Mouse (Mus musculus) heart, adult 2 months (tissue): ENCODE data around the gene Tinag. TPM values are rescaled to one million over a fixed set of nuclear protein-coding genes. Genes with fewer than 3 reads are reported as not detected.
A peak's percentile ranks its signal among the peaks of the same experiment; 100 is the strongest.

Experiments used
- DNase-seq, 2 experiments: peaks; one replicate each; pipeline ENCODE4 v3.0.0; 2021
- H3K27ac ChIP-seq: fragments of 200-600 bp; 2 replicates; pipeline ENCODE4 v1.8.1; 2022
- H3K27me3 ChIP-seq: fragments of 200-500 bp; 2 replicates; pipeline ENCODE4 v1.6.1; 2012; ENCODE audit warnings: mild to moderate bottlenecking, low read length, inconsistent platforms, mixed read lengths; ENCODE audit not compliant: control insufficient read depth, insufficient read depth
- H3K36me3 ChIP-seq: fragments of 200-500 bp; 2 replicates; pipeline ENCODE4 v1.6.1; 2012; ENCODE audit warnings: low read length, inconsistent platforms; ENCODE audit not compliant: control insufficient read depth, insufficient read depth
- H3K4me1 ChIP-seq: fragments of 200-500 bp; 2 replicates; pipeline ENCODE4 v1.6.1; 2011; ENCODE audit warnings: low read length; ENCODE audit not compliant: control insufficient read depth, insufficient read depth
- H3K4me3 ChIP-seq: fragments of 200-600 bp; 2 replicates; pipeline ENCODE4 v1.8.1; 2022
- H3K79me2 ChIP-seq: fragments of 200-500 bp; replicated peaks from 2 replicates; pipeline ENCODE4 v1.6.1; 2012; ENCODE audit warnings: mild to moderate bottlenecking, inconsistent platforms, low read length, moderate library complexity, mixed read lengths; ENCODE audit not compliant: control insufficient read depth, insufficient read depth
- H3K9ac ChIP-seq: fragments of 200-500 bp; 2 replicates; pipeline ENCODE4 v1.6.1; 2012; ENCODE audit warnings: low read depth, mild to moderate bottlenecking, control low read depth, inconsistent platforms, low read length, mixed read lengths
- CTCF ChIP-seq: fragments of 200-600 bp; IDR thresholded peaks from 2 replicates; pipeline ENCODE4 v1.8.1; 2022; ENCODE audit warnings: antibody characterized with exemption, mild to moderate bottlenecking, moderate library complexity
- EP300 ChIP-seq: fragments of 200-500 bp; IDR thresholded peaks from 2 replicates; pipeline ENCODE4 v1.6.1; 2011; ENCODE audit warnings: low read depth, low read length, control low read depth; ENCODE audit not compliant: insufficient read depth
- POLR2A ChIP-seq: fragments of 200-500 bp; IDR thresholded peaks from 2 replicates; pipeline ENCODE4 v1.6.1; 2011; ENCODE audit warnings: mild to moderate bottlenecking, low read depth, low read length, control low read depth; ENCODE audit not compliant: insufficient read depth
- WGBS: fragments of 180-500 bp; shearing (Covaris S2); methylation state at CpG from one replicate; pipeline ENCODE4 v1.1.7; 2018; 5-methylcytosine and 5-hydroxymethylcytosine counted together
- intact Hi-C: fragments of 180-260 bp; cut with DNase I; formaldehyde crosslinking; loops from one replicate; pipeline ENCODE4 v1.15.1; 2025
- polyA plus RNA-seq: library from polyadenylated mRNA; depleted of rRNA; stranded (reverse); fragments of >200 nt; gene quantifications from 2 replicates; pipeline ENCODE4 v1.2.3, GENCODE M21; 2012
- total RNA-seq, 2 experiments: library from RNA; stranded (reverse); gene quantifications; 2 replicates each; pipeline ENCODE4 v1.2.3; 2021

The Tinag gene
- total and polyA plus RNA-seq, 3 experiments, result not detected

DNA sequence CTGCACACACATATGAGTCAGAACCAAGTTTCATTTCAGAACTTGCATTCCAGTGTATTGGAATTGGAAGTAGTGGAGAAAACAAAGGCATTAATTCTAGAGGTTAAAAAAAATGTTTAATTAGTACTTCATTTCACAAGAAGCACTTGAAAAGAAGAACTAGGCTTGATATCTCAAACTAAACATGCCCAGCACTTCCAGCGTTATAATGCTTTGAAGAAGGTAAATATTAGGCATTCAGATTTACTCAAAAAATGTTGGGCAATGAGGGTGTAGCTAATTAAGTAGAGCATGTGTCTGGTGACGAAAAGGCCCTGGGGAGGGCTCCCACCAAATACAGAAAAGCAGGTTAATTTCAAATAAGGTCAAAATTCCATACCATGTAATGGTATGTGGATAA is 4.1 kb upstream of the Tinag start:
- H3K36me3 ChIP-seq, result no peaks in the 10 kb centered on the region
- 88% methylated on average over 2 of the region's 2 CpGs for WGBS
- intact Hi-C loops, result no loop called here
- H3K27ac ChIP-seq, result no peak overlapping the region
- no peak overlapping the region for H3K9ac ChIP-seq
- no peaks in the 10 kb centered on the region for H3K4me1 ChIP-seq
- no peaks in the 10 kb centered on the region for H3K27me3 ChIP-seq
- no peak overlapping the region for H3K4me3 ChIP-seq
- TF ChIP-seq POLR2A (no peak), EP300 (no peak), CTCF (no peak)
- no peaks in the 10 kb centered on the region for H3K79me2 ChIP-seq
- DNase-seq, result no peak

DNA sequence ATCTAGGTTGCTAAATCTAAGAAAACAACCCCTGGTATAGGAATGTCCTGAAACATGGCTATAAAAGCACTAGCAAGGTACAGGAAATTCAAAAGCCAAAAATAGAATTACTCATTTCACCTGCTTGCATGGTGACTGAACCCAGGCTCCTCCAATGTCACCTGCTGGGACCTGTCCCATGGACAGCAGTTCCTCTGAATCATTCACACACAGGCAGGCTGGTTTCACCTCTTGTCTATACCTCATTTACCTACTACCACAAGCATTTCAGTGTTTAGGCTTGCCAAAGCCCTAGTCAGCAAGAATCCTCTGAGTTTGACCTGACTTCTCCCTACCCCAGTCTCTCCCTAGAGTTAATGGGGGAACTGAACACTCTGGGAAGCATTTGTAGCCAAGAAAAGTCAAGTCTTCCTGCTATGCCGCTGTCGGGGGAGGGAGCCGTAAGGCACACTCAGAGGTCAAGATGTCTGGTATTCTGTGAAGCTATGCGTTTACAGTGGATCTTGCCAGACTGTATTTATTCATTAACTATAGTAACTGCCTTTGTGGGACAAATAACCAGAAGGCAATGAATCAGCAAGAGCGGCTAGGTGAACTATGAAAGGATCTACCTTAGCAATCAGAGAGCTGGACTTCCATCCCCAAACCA is 597 bp upstream of the Tinag start:
- H3K27ac ChIP-seq, result no peak overlapping the region
- H3K79me2 ChIP-seq, result no peaks in the 10 kb centered on the region
- DNase-seq, result no peak
- no peaks in the 10 kb centered on the region for H3K36me3 ChIP-seq
- H3K27me3 ChIP-seq, result no peaks in the 10 kb centered on the region
- no peaks in the 10 kb centered on the region for H3K4me1 ChIP-seq
- H3K4me3 ChIP-seq, result no peak overlapping the region
- TF ChIP-seq POLR2A (no peak), CTCF (no peak), EP300 (no peak)
- intact Hi-C loops, result no loop called here
- WGBS, result 77% methylated on average over 5 of the region's 5 CpGs
- H3K9ac ChIP-seq, result no peak overlapping the region

- H3K79me2 ChIP-seq, result no peaks in the 10 kb centered on the region
- no peaks in the 10 kb centered on the region for H3K27me3 ChIP-seq
- TF ChIP-seq CTCF, result no peak
- TF ChIP-seq EP300, result no peak
- TF ChIP-seq POLR2A, result no peak
- no peak overlapping the region for H3K27ac ChIP-seq
- intact Hi-C loops, result no loop called here
- no peaks in the 10 kb centered on the region for H3K4me1 ChIP-seq
- H3K36me3 ChIP-seq, result no peaks in the 10 kb centered on the region
- H3K4me3 ChIP-seq, result no peak overlapping the region
- H3K9ac ChIP-seq, result no peak overlapping the region
- DNase-seq, result no peak
- 35% methylated on average over 2 of the region's 2 CpGs for WGBS
Measured at GRCm38 (mm10) chr9:77035361-77035760, 10.2 kb downstream of the Tinag start.

GRCm38 (mm10) chr9:77032430-77033154 is 13.0 kb downstream of the Tinag start:
- intact Hi-C loops, result no loop called here
- H3K36me3 ChIP-seq, result no peaks in the 10 kb centered on the region
- 63% methylated on average over 9 of the region's 9 CpGs for WGBS

GRCm38 (mm10) chr9:77025271-77025670 is 20.3 kb downstream of the Tinag start:
- Histone ChIP-seq H3K4me1 (no peaks in the 10 kb centered on the region), H3K9ac (no peak overlapping the region), H3K4me3 (no peak overlapping the region), H3K36me3 (no peaks in the 10 kb centered on the region), H3K27ac (no peak overlapping the region), H3K27me3 (no peaks in the 10 kb centered on the region), H3K79me2 (no peaks in the 10 kb centered on the region)
- intact Hi-C loops, result no loop called here
- DNase-seq, result no peak
- 60% methylated on average over 2 of the region's 2 CpGs for WGBS
- TF ChIP-seq EP300 (no peak), CTCF (no peak), POLR2A (no peak)

More at GRCm38 (mm10) chr9:77032430-77033154, 13.0 kb downstream of the Tinag start:
- Histone ChIP-seq H3K4me3 (no peak overlapping the region), H3K4me1 (no peaks in the 10 kb centered on the region), H3K27me3 (no peaks in the 10 kb centered on the region), H3K27ac (no peak overlapping the region), H3K79me2 (no peaks in the 10 kb centered on the region), H3K9ac (no peak overlapping the region)
- TF ChIP-seq POLR2A, result no peak
- TF ChIP-seq EP300, result no peak
- TF ChIP-seq CTCF, result no peak
- DNase-seq, result no peak

GRCm38 (mm10) chr9:77018935-77019334 is 26.7 kb downstream of the Tinag start:
- Histone ChIP-seq H3K36me3 (peaks cover 2% of the 10 kb centered on the region; the same call in 1 of the 2 replicates), H3K27ac (peak overlapping the region; percentile 81), H3K9ac (peak overlapping the region; percentile 4; the same call in 1 of the 2 replicates), H3K79me2 (no peaks in the 10 kb centered on the region), H3K27me3 (no peaks in the 10 kb centered on the region), H3K4me3 (no peak overlapping the region), H3K4me1 (peaks cover 3% of the 10 kb centered on the region)
- WGBS, result 36% methylated on average over 4 of the region's 4 CpGs
- TF ChIP-seq CTCF, result no peak
- 0 out of 2 replicates have a peak, but pooled peaks have one; percentile 53 for TF ChIP-seq EP300
- TF ChIP-seq POLR2A, result no peak
- intact Hi-C loops, result no loop called here
- peak; percentile 30 to 67 for DNase-seq
